Mouse (Mus musculus): ENCODE results near the gene Pdia2. TPM values are rescaled to one million over a fixed set of nuclear protein-coding genes. Genes with fewer than 3 reads are reported as not detected.
"Not testable (repeated sequence)": the region's sequence is repeated elsewhere in the genome, so short reads cannot be mapped to it uniquely, and the experiment has no call there.

Pdia2 gene
- total RNA-seq, 2 experiments from 2014 or later, result 0.72 to 1.3 TPM

DNA sequence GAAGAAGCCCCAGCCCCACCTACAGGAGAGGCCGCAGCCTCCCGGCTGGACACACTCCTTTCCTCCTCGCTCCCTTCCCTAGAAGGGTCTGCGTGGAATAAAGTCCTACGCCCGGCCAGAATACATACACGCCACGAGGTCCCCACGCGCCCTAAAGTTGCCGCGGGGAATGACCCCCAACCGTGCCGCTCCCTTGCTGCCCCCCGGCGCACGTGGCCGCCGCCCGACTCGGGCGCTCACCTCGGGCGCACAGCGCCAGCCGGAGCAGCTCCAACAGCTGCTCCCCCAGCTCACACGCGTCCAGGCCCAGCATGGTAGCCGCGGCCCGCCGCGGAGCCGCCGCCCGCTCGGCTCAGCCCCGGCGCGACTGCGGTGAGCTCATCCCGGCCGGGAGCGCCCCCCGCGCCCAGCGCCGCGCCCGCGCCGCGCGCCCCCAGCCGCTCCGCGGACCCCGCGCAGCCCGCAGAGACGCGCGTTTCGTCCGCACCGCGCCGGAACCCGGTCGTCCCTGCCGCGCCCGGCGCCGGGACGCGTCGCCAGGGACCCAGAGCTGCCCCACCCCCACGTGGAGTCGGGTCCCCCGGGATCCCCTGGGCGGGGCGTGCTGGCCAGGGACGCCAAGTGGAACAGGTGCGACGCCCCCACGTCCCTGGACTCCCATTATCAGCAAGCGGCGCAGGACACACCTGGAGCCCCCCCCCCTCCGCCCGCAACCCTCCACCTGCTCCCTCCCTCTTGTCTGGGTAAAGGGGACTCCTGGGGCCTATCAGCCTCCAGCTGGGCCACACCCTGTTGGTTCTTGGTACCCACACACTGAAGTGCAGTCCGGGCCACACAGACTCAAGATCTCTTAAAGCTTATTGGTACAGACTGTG is 2.2 kb upstream of the Pdia2 start:
- DNase-seq, result peak; percentile 45 to 56

DNA sequence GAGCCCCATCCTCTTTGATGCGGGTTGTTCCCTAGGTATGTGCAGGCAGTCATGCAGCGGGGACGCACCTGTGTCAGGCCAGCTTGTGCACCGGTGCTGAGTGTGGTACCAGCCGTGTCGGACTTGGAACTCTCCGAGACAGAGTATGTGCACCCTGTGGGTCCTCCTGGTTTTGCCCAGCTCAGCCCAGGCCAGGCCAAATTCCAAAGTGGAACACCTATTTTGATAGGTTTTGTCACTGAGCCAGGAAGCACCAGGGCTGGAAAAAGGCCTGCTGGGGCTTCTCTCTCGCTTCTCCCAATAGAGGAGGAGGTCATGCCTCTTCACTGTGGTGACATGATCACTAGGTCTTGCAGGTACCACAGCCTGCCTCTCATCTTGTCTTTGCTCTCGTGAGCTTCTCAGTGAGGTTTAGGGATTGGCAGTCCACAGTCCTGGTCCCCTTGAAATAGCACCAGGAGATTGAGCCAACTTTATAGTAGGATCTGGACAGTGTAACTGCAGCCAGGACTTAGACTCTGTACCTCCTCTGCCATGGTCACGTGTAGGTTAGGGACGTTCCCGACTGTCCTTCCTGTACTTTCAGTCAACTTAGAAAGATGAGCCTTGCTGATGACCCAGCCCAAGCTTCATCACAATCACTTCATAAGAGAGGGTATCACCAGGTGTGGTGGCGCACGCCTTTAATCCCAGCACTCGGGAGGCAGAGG is 6.3 kb downstream of the Pdia2 start:
- no peak for DNase-seq

- not testable (repeated sequence) for DNase-seq
Observed at GRCm38 (mm10) chr17:26191486-26191885, 7.4 kb downstream of the Pdia2 start.

- no peak for DNase-seq
Observed at GRCm38 (mm10) chr17:26188091-26188805, 10.6 kb downstream of the Pdia2 start.

DNA sequence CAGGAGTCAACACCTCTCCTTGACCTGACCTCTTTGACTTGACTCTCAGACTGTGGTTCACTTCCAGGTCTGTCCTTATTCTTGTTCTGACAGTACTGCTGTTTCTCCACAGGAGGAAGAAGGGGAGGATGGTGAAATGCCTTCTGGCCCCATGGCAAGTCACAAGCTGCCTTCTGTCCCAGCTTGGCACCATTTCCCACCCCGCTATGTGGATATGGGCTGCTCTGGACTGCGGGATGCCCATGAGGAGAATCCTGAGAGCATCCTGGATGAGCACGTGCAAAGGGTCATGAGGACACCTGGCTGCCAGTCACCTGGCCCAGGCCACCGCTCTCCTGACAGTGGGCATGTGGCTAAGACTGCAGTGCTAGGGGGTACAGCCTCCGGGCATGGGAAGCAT is 11.3 kb downstream of the Pdia2 start:
- DNase-seq, result no peak

DNA sequence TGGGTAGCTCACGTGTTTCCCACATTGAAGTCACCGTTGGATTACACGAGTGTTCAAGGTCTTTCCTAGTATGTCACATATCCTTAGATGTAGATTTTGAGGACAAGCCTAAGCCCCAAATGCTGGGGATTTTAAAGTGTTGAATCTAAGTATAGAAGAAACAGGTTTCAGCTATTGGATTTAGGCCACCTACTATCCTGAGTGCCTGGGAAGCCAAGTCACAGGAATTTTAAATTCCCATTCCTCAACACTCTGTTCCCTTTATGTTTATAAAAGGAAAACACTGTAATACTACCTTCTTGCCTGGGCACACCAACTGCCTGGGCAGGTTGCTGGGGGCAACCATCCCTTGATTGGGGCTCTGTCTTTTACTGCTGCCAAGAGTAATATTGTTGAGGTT is 17.7 kb downstream of the Pdia2 start:
- DNase-seq, result no peak

DNA sequence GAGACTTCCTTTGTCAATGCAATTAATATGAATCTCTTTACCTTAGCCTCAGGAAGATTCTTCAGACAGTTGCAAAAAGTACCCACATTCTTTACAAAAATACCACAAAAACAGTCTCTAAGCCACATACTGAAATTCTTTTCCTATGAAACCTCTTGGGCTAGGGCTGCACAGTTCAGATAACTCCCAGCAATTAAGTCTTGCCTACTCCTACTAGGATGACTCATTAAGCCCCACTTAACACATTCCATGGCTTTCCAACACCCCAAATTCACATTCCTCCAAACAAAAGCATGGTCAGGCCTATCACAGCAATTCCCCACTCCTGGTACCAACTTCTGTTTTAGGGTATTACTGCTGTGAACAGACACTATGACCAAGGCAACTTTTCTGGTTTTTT is 20.3 kb downstream of the Pdia2 start:
- no peak for DNase-seq

DNA sequence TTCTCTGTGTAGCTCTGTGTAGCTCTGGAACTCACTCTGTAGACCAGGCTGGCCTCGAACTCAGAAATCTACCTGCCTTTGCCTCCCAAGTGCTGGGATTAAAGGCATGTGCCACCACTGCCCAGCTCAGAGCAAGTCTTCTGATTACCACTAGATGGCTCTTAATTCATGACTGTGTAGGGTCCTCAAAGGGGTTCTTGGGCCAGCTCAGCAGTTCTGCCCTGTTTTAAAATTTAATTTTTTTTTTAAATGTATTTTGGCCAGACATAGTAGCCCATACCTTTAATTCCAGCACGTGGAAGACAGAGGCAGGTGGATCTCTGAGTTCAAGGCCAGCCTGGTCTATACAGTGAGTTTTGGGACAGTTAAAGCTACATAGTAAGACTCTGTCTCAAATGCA is 23.6 kb downstream of the Pdia2 start:
- DNase-seq, result not testable (repeated sequence)

GRCm38 (mm10) chr17:26168039-26168438 is 30.8 kb downstream of the Pdia2 start:
- no peak for DNase-seq

- DNase-seq, result no peak
Observed at GRCm38 (mm10) chr17:26162736-26163135, 36.2 kb downstream of the Pdia2 start.

DNA sequence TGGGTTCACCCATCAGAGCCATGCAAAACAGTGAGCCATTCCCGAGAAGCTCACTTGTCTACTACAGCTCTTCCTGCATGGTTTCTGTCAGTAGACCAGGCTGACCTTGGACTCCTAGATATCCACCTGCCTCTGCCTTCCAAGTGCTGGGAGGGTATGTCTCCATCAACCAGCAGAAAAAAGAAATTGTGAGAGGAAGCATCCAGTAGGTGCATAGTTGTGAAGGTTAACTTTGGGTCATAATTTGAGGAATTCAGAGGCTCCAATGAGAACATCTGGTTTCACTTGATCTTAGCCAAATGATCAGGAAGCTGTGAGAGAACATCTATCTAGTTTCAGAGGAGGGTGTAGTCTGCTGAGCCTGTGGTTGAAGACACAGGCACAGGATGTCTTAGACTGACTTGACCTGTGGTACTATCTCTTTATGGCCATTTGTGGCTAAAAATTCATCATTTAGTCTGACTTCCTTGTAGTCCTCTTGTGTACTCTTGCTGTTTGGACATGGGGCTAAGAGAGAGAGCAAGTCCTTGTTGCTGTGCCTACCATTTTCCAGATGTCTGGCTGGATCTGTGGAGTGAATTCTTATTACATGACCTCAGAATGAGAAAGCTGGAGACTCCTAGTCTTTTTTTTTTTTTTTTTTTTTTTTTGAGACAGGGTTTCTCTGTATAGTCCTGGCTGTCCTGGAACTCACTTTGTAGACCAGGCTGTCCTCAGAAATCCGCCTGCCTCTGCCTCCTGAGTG is 46.8 kb downstream of the Pdia2 start:
- DNase-seq, result no peak

- no peak for DNase-seq
Observed at GRCm38 (mm10) chr17:26149056-26149455, 49.8 kb downstream of the Pdia2 start.

Other genes with a start within 250 kb of the Pdia2 start
- not detected for gene A930017K11Rik, start 246.5 kb downstream of the Pdia2 start, total RNA-seq (2021)
- 10 to 100 TPM; 16.7 to 23.8 TPM for gene Capn15, start 213.3 kb downstream of the Pdia2 start, total RNA-seq (2021)
- gene Rab11fip3, start 129.5 kb downstream of the Pdia2 start, total RNA-seq (2021), result 10 to 100 TPM; 17.9 to 21.9 TPM
- 10 to 100 TPM; 17.8 to 27.2 TPM for gene Decr2, start 108.8 kb downstream of the Pdia2 start, total RNA-seq (2021)
- 1 to 10 TPM; 2.2 to 3.5 TPM for gene Nme4, start 103.5 kb downstream of the Pdia2 start, total RNA-seq (2021)
- gene Tmem8, start 85.8 kb downstream of the Pdia2 start, total RNA-seq (2021), result 1 to 10 TPM; 5.4 to 9.4 TPM
- gene Mrpl28, start 75.6 kb downstream of the Pdia2 start, total RNA-seq (2021), result 10 to 100 TPM; 85.8 to 88.4 TPM
- 10 to 100 TPM; 35.1 to 42.1 TPM for gene Axin1, start 60.4 kb downstream of the Pdia2 start, total RNA-seq (2021)
- 10 to 100 TPM; 29.6 to 35.1 TPM for gene Rgs11, start 3.9 kb upstream of the Pdia2 start, total RNA-seq (2021)
- gene Arhgdig, start 8.7 kb upstream of the Pdia2 start, total RNA-seq (2021), result 10 to 100 TPM; 10.4 TPM
- 100 to 1,000 TPM; 107 to 126 TPM for gene Fam234a, start 45.2 kb upstream of the Pdia2 start, total RNA-seq (2021)
- gene Luc7l, start 53.8 kb upstream of the Pdia2 start, total RNA-seq (2021), result 10 to 100 TPM; 50.0 to 74.6 TPM
- gene Neurl1b, start 215.7 kb upstream of the Pdia2 start, total RNA-seq (2021), result 10 to 100 TPM; 43.0 to 57.4 TPM